Mouse (Mus musculus) kidney, postnatal 0 days (tissue): ENCODE measurements around the gene Drg1. TPM values are rescaled to one million over a fixed set of nuclear protein-coding genes. Genes with fewer than 3 reads are reported as not detected.

Experiments
- ATAC-seq: fragments of 200-750 bp; cut with Nextera tagmentation; replicated peaks from 2 replicates; pipeline ENCODE4 v1.8.0; 2017; ENCODE audit warnings: low read depth, moderate number of reproducible peaks, moderate TSS enrichment, moderate library complexity; ENCODE audit not compliant: low FRiP score
- DNase-seq: peaks from one replicate; pipeline ENCODE4 v3.0.0-alpha.2; 2016; ENCODE audit warnings: low spot score
- H3K27ac ChIP-seq: fragments of 300-500 bp; sonication (generic); 2 replicates; pipeline ENCODE4 v1.5.1; 2014; ENCODE audit warnings: mild to moderate bottlenecking
- H3K27me3 ChIP-seq: fragments of 300-500 bp; sonication (generic); 2 replicates; pipeline ENCODE4 v1.6.1; 2014; ENCODE audit warnings: low read length, mixed read lengths; ENCODE audit not compliant: insufficient read depth
- H3K36me3 ChIP-seq: fragments of 300-500 bp; sonication (generic); 2 replicates; pipeline ENCODE4 v1.6.1; 2014; ENCODE audit warnings: low read length, mixed read lengths; ENCODE audit not compliant: insufficient read depth
- H3K4me1 ChIP-seq: fragments of 300-500 bp; sonication (generic); replicated peaks from 2 replicates; pipeline ENCODE4 v1.6.1; 2014; ENCODE audit warnings: antibody characterized with exemption, low read length, mixed read lengths; ENCODE audit not compliant: insufficient read depth
- H3K4me2 ChIP-seq: fragments of 300-500 bp; sonication (generic); 2 replicates; pipeline ENCODE4 v1.6.1; 2014; ENCODE audit warnings: mild to moderate bottlenecking, low read length, moderate library complexity, mixed read lengths
- H3K4me3 ChIP-seq: fragments of 300-500 bp; sonication (generic); replicated peaks from 2 replicates; pipeline ENCODE4 v1.5.1; 2014; ENCODE audit warnings: low read depth, low read length
- H3K9ac ChIP-seq: fragments of 300-500 bp; sonication (generic); 2 replicates; pipeline ENCODE4 v1.6.1; 2014; ENCODE audit warnings: low read depth, low read length
- H3K9me3 ChIP-seq: fragments of 300-500 bp; sonication (generic); replicated peaks from 2 replicates; pipeline ENCODE4 v1.6.1; 2016; ENCODE audit warnings: low read length, inconsistent platforms, mixed read lengths
- CTCF ChIP-seq: IDR thresholded peaks from 2 replicates; pipeline ENCODE4 v1.5.1; 2016; ENCODE audit warnings: antibody characterized with exemption, low read depth, mild to moderate bottlenecking, moderate library complexity
- WGBS: fragments of 180-500 bp; shearing (Covaris S2); extraction: QIAGEN DNeasy Blood & Tissue Kit; methylation state at CpG from one replicate; pipeline ENCODE4 v1.1.7; 2014; 5-methylcytosine and 5-hydroxymethylcytosine counted together
- polyA plus RNA-seq: library from polyadenylated mRNA; unstranded; fragments of >200 nt; fragmentation: Nextera tagmentation; extraction: Ambion mirVana; gene quantifications from 2 replicates; pipeline ENCODE4 v1.2.1, GENCODE M21; 2015

The Drg1 gene
- polyA plus RNA-seq, 1 experiment from 2014 or later = 176 TPM

DNA sequence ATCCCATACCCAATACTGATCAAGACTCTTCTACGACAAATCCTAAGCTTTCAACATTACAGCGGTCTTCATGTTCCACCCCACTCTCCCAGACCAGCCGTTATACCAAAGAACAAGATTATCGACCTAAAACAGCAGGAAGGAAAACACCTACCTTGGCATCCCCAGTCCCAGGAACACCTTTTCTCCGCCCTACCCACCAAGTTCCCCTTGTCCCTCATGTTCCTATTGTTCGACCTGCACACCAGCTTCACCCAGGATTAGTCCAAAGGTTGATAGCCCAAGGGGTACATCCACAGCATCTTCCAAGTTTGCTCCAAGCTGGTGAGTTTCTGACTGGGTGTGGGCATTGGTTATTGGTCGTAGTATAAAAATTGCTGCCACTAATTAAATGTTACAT, 23.8 kb downstream of the Drg1 start:
- no peak for ATAC-seq

DNA sequence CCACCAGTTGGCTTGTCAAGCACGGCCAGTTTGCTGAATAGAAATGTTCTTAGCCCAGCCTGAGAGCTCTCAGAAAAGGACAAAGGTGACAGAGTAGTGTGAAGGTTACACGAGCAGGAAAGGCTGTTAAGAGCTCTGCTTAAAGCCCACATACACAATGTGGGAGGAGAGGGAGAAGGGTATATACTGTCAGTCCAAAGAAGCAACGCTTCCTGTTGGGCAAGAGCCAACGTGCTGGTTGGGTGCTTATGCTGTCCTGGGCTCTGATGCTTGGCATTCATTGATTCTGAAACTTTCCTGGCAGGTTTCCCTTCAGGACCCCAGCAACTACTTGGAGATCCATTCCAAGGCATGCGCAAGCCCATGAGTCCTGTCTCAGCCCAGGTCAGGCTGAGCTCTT, 30.9 kb downstream of the Drg1 start:
- Histone ChIP-seq H3K4me3 (no peak overlapping the region), H3K4me1 (no peaks in the 10 kb centered on the region), H3K27me3 (no peaks in the 10 kb centered on the region), H3K27ac (no peak overlapping the region), H3K9me3 (no peaks in the 10 kb centered on the region), H3K9ac (no peak overlapping the region), H3K36me3 (peaks cover 52% of the 10 kb centered on the region), H3K4me2 (no peak overlapping the region)
- TF ChIP-seq CTCF = no peak
- ATAC-seq (no peak), DNase-seq (no peak)
- WGBS = 76% methylated on average over 5 of the region's 5 CpGs

More for the DNA sequence above, 23.8 kb downstream of the Drg1 start:
- no peaks in the 10 kb centered on the region for H3K27me3 ChIP-seq
- 95% methylated on average over 7 of the region's 7 CpGs for WGBS
- peaks cover 55% of the 10 kb centered on the region for H3K36me3 ChIP-seq
- H3K4me3 ChIP-seq = no peak overlapping the region
- TF ChIP-seq CTCF = no peak
- DNase-seq = no peak
- H3K27ac ChIP-seq = no peak overlapping the region
- H3K4me1 ChIP-seq = no peaks in the 10 kb centered on the region
- H3K4me2 ChIP-seq = no peak overlapping the region
- no peak overlapping the region for H3K9ac ChIP-seq
- H3K9me3 ChIP-seq = no peaks in the 10 kb centered on the region

DNA sequence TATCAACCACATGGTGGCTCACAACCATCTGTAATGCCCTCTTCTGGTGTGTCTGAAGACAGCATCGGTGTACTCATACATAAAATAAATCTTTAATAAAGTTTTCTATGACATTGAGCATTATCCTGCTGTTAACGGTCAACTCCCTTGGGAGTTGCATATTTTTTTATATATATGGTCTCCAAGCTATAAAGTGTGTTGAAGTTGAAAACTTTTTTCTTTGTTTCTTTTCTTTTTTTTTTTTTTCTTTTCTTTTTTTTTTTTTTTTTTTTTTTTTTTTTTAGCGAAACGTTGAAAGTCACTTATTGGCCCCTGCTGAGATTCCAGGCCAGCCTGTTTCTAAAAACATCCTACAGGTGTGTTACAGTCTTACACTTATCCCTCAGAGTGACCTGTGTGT, 32.5 kb downstream of the Drg1 start:
- H3K4me3 ChIP-seq = no peak overlapping the region
- no peak overlapping the region for H3K27ac ChIP-seq
- H3K9me3 ChIP-seq = no peaks in the 10 kb centered on the region
- no peaks in the 10 kb centered on the region for H3K27me3 ChIP-seq
- WGBS = 96% methylated on average over 4 of the region's 4 CpGs
- no peak for ATAC-seq
- H3K9ac ChIP-seq = no peak overlapping the region
- no peaks in the 10 kb centered on the region for H3K4me1 ChIP-seq
- no peak for DNase-seq
- peaks cover 56% of the 10 kb centered on the region for H3K36me3 ChIP-seq
- no peak overlapping the region for H3K4me2 ChIP-seq
- no peak for TF ChIP-seq CTCF

DNA sequence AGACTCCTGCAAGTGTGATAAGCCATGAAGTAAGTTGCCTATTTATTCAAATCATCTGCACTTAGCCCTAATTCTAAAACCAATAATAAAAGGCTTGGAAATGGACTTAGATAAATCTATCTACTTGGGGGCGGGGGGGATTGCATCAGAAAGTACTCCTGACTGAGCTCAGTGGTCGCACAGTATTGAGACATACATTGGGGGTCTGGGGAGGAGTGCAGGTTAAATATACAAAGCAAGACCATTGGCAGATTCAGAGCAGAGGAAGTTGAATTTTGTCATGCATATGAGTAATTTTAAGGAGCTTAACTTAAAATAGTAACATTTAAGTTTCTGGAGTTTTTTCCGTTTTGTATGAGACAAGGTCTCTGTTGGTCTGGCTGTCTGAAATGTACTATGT, 34.0 kb downstream of the Drg1 start:
- no peak for TF ChIP-seq CTCF
- H3K9me3 ChIP-seq = no peaks in the 10 kb centered on the region
- H3K27ac ChIP-seq = no peak overlapping the region
- no peak overlapping the region for H3K9ac ChIP-seq
- WGBS = 90% methylated on average over 3 of the region's 3 CpGs
- H3K27me3 ChIP-seq = no peaks in the 10 kb centered on the region
- H3K4me2 ChIP-seq = no peak overlapping the region
- H3K4me1 ChIP-seq = no peaks in the 10 kb centered on the region
- H3K4me3 ChIP-seq = no peak overlapping the region
- peaks cover 51% of the 10 kb centered on the region for H3K36me3 ChIP-seq
- ATAC-seq (no peak), DNase-seq (no peak)

DNA sequence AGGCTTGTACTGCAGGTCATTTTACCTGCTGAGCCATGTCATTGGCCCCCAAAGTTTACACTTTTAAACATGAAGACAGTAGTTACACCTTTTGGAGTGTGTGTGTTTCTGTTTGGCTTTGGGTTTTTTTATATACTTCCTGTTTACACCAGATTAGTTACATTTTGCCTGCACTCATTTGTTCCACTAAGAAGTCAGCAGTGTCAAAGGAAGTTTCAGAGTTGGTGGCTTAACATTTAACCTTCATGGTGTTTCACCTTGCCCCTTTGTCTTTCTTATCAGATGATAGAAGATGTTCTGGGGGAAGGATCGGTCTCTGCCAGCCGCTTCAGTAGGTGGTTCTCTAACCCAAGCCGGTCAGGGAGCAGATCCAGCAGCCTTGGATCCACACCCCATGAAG, 39.1 kb downstream of the Drg1 start:
- 95% methylated on average over 3 of the region's 3 CpGs for WGBS
- Histone ChIP-seq H3K4me3 (no peak overlapping the region), H3K4me1 (no peaks in the 10 kb centered on the region), H3K36me3 (peaks cover 52% of the 10 kb centered on the region), H3K27me3 (no peaks in the 10 kb centered on the region), H3K27ac (no peak overlapping the region), H3K9me3 (no peaks in the 10 kb centered on the region), H3K9ac (no peak overlapping the region), H3K4me2 (no peak overlapping the region)
- TF ChIP-seq CTCF = no peak
- DNase-seq = no peak
- no peak for ATAC-seq

DNA sequence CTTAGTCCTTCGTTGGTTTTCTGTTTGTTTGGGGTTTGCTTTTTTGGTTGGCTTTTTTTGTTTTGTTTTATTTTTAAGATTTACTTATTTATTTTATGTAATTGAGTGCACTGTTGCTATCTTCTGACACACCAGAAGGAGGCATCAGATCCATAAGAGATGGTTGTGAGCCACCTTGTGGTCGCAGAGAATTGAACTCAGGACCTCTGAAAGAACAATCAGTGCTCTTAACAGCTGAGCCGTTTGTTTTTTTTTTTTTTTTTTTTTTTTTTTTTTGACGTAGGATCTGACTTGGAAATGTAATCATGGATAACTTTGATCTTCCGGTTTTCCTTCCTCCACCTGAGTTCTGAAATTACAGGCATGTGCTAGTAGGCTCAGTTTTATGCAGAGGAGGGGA, 43.1 kb downstream of the Drg1 start:
- WGBS = 65% methylated on average over 5 of the region's 5 CpGs
- ATAC-seq = no peak
- Histone ChIP-seq H3K9ac (no peak overlapping the region), H3K4me3 (no peak overlapping the region), H3K9me3 (no peaks in the 10 kb centered on the region), H3K36me3 (peaks cover 47% of the 10 kb centered on the region), H3K27me3 (no peaks in the 10 kb centered on the region), H3K4me1 (no peaks in the 10 kb centered on the region), H3K4me2 (no peak overlapping the region), H3K27ac (no peak overlapping the region)
- no peak for DNase-seq
- peak; percentile 26; the same call in 1 of the 2 replicates for TF ChIP-seq CTCF

DNA sequence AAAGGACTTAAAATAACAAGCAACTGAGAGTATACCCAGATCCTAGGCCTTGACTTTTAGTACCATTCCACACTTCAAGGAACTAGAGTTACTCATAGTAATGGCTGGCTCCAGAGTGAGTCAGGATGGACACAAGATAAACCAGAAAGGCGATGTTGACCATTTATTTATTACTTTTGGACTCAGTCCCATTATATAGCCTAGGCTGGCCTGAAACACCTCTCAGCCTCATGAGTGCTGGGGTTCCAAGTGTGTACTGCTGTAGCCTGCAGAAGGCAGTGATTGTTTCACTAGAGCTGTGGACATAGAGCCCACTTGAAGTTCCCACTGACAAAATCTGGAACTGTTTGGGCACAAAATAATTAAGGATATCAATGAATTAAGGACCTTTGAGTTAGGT, 53.7 kb downstream of the Drg1 start:
- H3K27me3 ChIP-seq = no peaks in the 10 kb centered on the region
- no peak overlapping the region for H3K27ac ChIP-seq
- no peaks in the 10 kb centered on the region for H3K4me1 ChIP-seq
- peaks cover 36% of the 10 kb centered on the region; the same call in 1 of the 2 replicates for H3K36me3 ChIP-seq
- WGBS = 55% methylated on average over 1 of the region's 1 CpGs
- H3K4me3 ChIP-seq = no peak overlapping the region
- H3K9ac ChIP-seq = no peak overlapping the region
- DNase-seq = no peak
- TF ChIP-seq CTCF = no peak
- no peak overlapping the region for H3K4me2 ChIP-seq
- no peak for ATAC-seq
- no peaks in the 10 kb centered on the region for H3K9me3 ChIP-seq
